Mouse (Mus musculus) hindbrain, embryonic 16.5 days (tissue): ENCODE data around the gene Trim65. TPM values are rescaled to one million over a fixed set of nuclear protein-coding genes. Genes with fewer than 3 reads are reported as not detected.
A peak's percentile ranks its signal among the peaks of the same experiment; 100 is the strongest.

Experiments used
- ATAC-seq: fragments of 200-750 bp; cut with Nextera tagmentation; 2 replicates; pipeline ENCODE4 v1.8.0; 2017; ENCODE audit warnings: moderate TSS enrichment, moderate library complexity
- H3K27ac ChIP-seq: fragments of 300-500 bp; sonication (generic); 2 replicates; pipeline ENCODE4 v1.5.1; 2014; ENCODE audit warnings: low read depth, mild to moderate bottlenecking, control low read depth, low read length, moderate library complexity
- H3K27me3 ChIP-seq: fragments of 300-500 bp; sonication (generic); replicated peaks from 2 replicates; pipeline ENCODE4 v1.6.1; 2014; ENCODE audit warnings: low read length; ENCODE audit not compliant: control insufficient read depth, insufficient read depth
- H3K36me3 ChIP-seq: fragments of 300-500 bp; sonication (generic); 2 replicates; pipeline ENCODE4 v1.6.1; 2014; ENCODE audit warnings: mild to moderate bottlenecking, low read length, moderate library complexity, mixed read lengths; ENCODE audit not compliant: control insufficient read depth, insufficient read depth
- H3K4me1 ChIP-seq: fragments of 300-500 bp; sonication (generic); 2 replicates; pipeline ENCODE4 v1.6.1; 2014; ENCODE audit warnings: low read depth, low read length; ENCODE audit not compliant: control insufficient read depth, insufficient read depth
- H3K4me2 ChIP-seq: fragments of 300-500 bp; sonication (generic); 2 replicates; pipeline ENCODE4 v1.6.1; 2014; ENCODE audit warnings: mild to moderate bottlenecking, low read length, control low read depth, moderate library complexity
- H3K4me3 ChIP-seq: fragments of 300-500 bp; sonication (generic); 2 replicates; pipeline ENCODE4 v1.5.1; 2014; ENCODE audit warnings: mild to moderate bottlenecking, low read length, control low read depth, moderate library complexity
- H3K9ac ChIP-seq: fragments of 300-500 bp; sonication (generic); 2 replicates; pipeline ENCODE4 v1.6.1; 2014; ENCODE audit warnings: low read depth, mild to moderate bottlenecking, control low read depth, low read length, moderate library complexity
- H3K9me3 ChIP-seq: fragments of 300-500 bp; sonication (generic); 2 replicates; pipeline ENCODE4 v1.6.1; 2014; ENCODE audit warnings: mild to moderate bottlenecking, low read length, moderate library complexity; ENCODE audit not compliant: control insufficient read depth
- WGBS: fragments of 180-500 bp; shearing (Covaris S2); extraction: QIAGEN DNeasy Blood & Tissue Kit; methylation state at CpG from one replicate; pipeline ENCODE4 v1.1.7; 2014; 5-methylcytosine and 5-hydroxymethylcytosine counted together
- polyA plus RNA-seq: library from polyadenylated mRNA; unstranded; fragments of >200 nt; fragmentation: Nextera tagmentation; extraction: Ambion mirVana; gene quantifications from 2 replicates; pipeline ENCODE4 v1.2.1, GENCODE M21; 2015

Gene Trim65
- polyA plus RNA-seq, 1 experiment from 2014 or later: 3.0 TPM

- Histone ChIP-seq H3K27ac (no peak overlapping the region), H3K27me3 (peaks cover 33% of the 10 kb centered on the region), H3K4me1 (peaks cover 16% of the 10 kb centered on the region), H3K9me3 (no peaks in the 10 kb centered on the region), H3K9ac (no peak overlapping the region), H3K36me3 (no peaks in the 10 kb centered on the region), H3K4me3 (no peak overlapping the region), H3K4me2 (no peak overlapping the region)
- no peak for ATAC-seq
- WGBS: 84% methylated on average over 19 of the region's 19 CpGs
Measured at GRCm38 (mm10) chr11:116111611-116112203, 19.2 kb downstream of the Trim65 start.

- H3K4me1 ChIP-seq: peaks cover 16% of the 10 kb centered on the region
- no peak overlapping the region for H3K4me2 ChIP-seq
- no peak overlapping the region for H3K27ac ChIP-seq
- H3K9me3 ChIP-seq: no peaks in the 10 kb centered on the region
- ATAC-seq: no peak
- H3K27me3 ChIP-seq: peaks cover 37% of the 10 kb centered on the region
- WGBS: 83% methylated on average over 4 of the region's 4 CpGs
- H3K9ac ChIP-seq: no peak overlapping the region
- no peak overlapping the region for H3K4me3 ChIP-seq
- H3K36me3 ChIP-seq: no peaks in the 10 kb centered on the region
Measured at GRCm38 (mm10) chr11:116111067-116111466, 19.9 kb downstream of the Trim65 start.

GRCm38 (mm10) chr11:116110540-116110939 lies 20.4 kb downstream of the Trim65 start:
- Histone ChIP-seq H3K27ac (no peak overlapping the region; the same call in 1 of the 2 replicates), H3K9me3 (no peaks in the 10 kb centered on the region), H3K36me3 (no peaks in the 10 kb centered on the region), H3K9ac (peak overlapping the region; percentile 43; the same call in 1 of the 2 replicates), H3K4me2 (peak overlapping the region; percentile 43), H3K27me3 (peaks cover 42% of the 10 kb centered on the region), H3K4me1 (peaks cover 16% of the 10 kb centered on the region), H3K4me3 (peak overlapping the region; percentile 36)
- ATAC-seq: no peak
- WGBS: 33% methylated on average over 10 of the region's 10 CpGs

- peaks cover 42% of the 10 kb centered on the region for H3K27me3 ChIP-seq
- no peaks in the 10 kb centered on the region for H3K36me3 ChIP-seq
- H3K4me3 ChIP-seq: peak overlapping the region; percentile 36
- H3K9me3 ChIP-seq: no peaks in the 10 kb centered on the region
- peaks cover 16% of the 10 kb centered on the region for H3K4me1 ChIP-seq
- no peak; the same call in 1 of the 2 replicates for ATAC-seq
- H3K4me2 ChIP-seq: peak overlapping the region; percentile 43
- WGBS: under 1% methylated on average over 26 of the region's 35 CpGs
- peak overlapping the region; percentile 43 for H3K9ac ChIP-seq
- no peak overlapping the region; the same call in 1 of the 2 replicates for H3K27ac ChIP-seq
Measured at GRCm38 (mm10) chr11:116110131-116110530, 20.8 kb downstream of the Trim65 start.

GRCm38 (mm10) chr11:116109441-116110081 lies 21.4 kb downstream of the Trim65 start:
- H3K27ac ChIP-seq: no peak overlapping the region

GRCm38 (mm10) chr11:116108464-116109137 lies 22.3 kb downstream of the Trim65 start:
- Histone ChIP-seq H3K27me3 (peaks cover 42% of the 10 kb centered on the region), H3K9me3 (no peaks in the 10 kb centered on the region), H3K27ac (peak overlapping the region; percentile 27; the same call in 1 of the 2 replicates), H3K4me1 (peaks cover 25% of the 10 kb centered on the region), H3K4me3 (peak overlapping the region; percentile 36), H3K4me2 (peak overlapping the region; percentile 43), H3K36me3 (no peaks in the 10 kb centered on the region), H3K9ac (no peak overlapping the region)
- WGBS: 6% methylated on average over 23 of the region's 23 CpGs
- peak; percentile 17; the same call in 1 of the 2 replicates for ATAC-seq

More at GRCm38 (mm10) chr11:116109441-116110081, 21.4 kb downstream of the Trim65 start:
- WGBS: 2% methylated on average over 62 of the region's 70 CpGs
- ATAC-seq: no peak
- no peaks in the 10 kb centered on the region for H3K9me3 ChIP-seq
- H3K9ac ChIP-seq: peak overlapping the region; percentile 43
- H3K4me3 ChIP-seq: peak overlapping the region; percentile 36
- H3K4me2 ChIP-seq: peak overlapping the region; percentile 43
- peaks cover 42% of the 10 kb centered on the region for H3K27me3 ChIP-seq
- no peaks in the 10 kb centered on the region for H3K36me3 ChIP-seq
- H3K4me1 ChIP-seq: peaks cover 16% of the 10 kb centered on the region

GRCm38 (mm10) chr11:116107777-116108285 lies 23.1 kb downstream of the Trim65 start:
- no peak for ATAC-seq
- Histone ChIP-seq H3K9me3 (no peaks in the 10 kb centered on the region), H3K27me3 (peaks cover 42% of the 10 kb centered on the region), H3K4me2 (peak overlapping the region; percentile 43), H3K27ac (no peak overlapping the region), H3K9ac (peak overlapping the region; percentile 33), H3K36me3 (no peaks in the 10 kb centered on the region), H3K4me3 (peak overlapping the region; percentile 36), H3K4me1 (peaks cover 25% of the 10 kb centered on the region)
- 14% methylated on average over 19 of the region's 19 CpGs for WGBS

GRCm38 (mm10) chr11:116106963-116107776 lies 23.8 kb downstream of the Trim65 start:
- H3K4me1 ChIP-seq: peaks cover 28% of the 10 kb centered on the region
- peak overlapping the region; percentile 33 for H3K9ac ChIP-seq
- peak overlapping the region; percentile 43 for H3K4me2 ChIP-seq

More at GRCm38 (mm10) chr11:116106963-116107776, 23.8 kb downstream of the Trim65 start:
- Histone ChIP-seq H3K27ac (no peak overlapping the region), H3K9me3 (no peaks in the 10 kb centered on the region), H3K27me3 (peaks cover 42% of the 10 kb centered on the region), H3K4me3 (no peak overlapping the region; the same call in 1 of the 2 replicates), H3K36me3 (no peaks in the 10 kb centered on the region)
- no peak for ATAC-seq
- 17% methylated on average over 13 of the region's 14 CpGs for WGBS
